Mouse (Mus musculus) megakaryocyte-erythroid progenitor cell, adult 5-6 weeks (primary cell): Measurements from ENCODE around the gene Krtap5-2. TPM values are rescaled to one million over a fixed set of nuclear protein-coding genes. Genes with fewer than 3 reads are reported as not detected.
"Not testable (repeated sequence)": the region's sequence is repeated elsewhere in the genome, so short reads cannot be mapped to it uniquely, and the experiment has no call there.

ENCODE experiments used
- ATAC-seq: replicated peaks from 2 replicates; pipeline ENCODE4 v1.8.0; 2016; ENCODE audit warnings: mild to moderate bottlenecking, inconsistent platforms; ENCODE audit not compliant: severe bottlenecking, poor library complexity, low FRiP score, low TSS enrichment
- total RNA-seq, 2 experiments: library from RNA; stranded (forward) in 1 of 2; stranded (reverse) in 1 of 2; fragments of 200-1000, 215-1000 nt in 1 of 2; fragments of >200 nt in 1 of 2; fragmentation: Nextera tagmentation in 1 of 2; gene quantifications; 2 replicates each; pipeline ENCODE4 v1.2.3; 2014 to 2017

Gene Krtap5-2
- total RNA-seq, 2 experiments from 2014 or later = not detected

DNA sequence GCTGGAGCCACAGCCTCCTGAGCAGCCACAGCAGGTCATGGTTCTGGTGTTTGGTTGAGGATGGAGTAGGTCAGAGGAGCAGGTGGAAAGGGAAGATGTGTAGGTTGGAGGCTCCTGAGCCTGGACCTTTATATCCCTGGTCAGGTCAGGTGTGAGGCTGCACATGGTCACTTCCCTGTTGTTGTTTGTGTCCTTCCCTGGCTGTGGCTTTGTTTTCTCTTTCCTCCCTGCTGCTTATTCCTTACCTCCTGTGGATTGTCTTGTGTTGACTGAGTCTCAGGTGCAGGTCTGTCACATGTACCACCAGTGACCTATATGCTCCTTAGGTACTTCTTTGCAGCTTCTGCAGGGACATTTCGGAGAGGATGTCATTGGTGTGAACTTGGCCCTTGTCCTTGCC lies 31.3 kb downstream of the Krtap5-2 start, which contains the start of gene Gm45337:
Gm45337 (minus strand) TSS at position 101 of the 400 bp plus-strand sequence.
- no peak for ATAC-seq

DNA sequence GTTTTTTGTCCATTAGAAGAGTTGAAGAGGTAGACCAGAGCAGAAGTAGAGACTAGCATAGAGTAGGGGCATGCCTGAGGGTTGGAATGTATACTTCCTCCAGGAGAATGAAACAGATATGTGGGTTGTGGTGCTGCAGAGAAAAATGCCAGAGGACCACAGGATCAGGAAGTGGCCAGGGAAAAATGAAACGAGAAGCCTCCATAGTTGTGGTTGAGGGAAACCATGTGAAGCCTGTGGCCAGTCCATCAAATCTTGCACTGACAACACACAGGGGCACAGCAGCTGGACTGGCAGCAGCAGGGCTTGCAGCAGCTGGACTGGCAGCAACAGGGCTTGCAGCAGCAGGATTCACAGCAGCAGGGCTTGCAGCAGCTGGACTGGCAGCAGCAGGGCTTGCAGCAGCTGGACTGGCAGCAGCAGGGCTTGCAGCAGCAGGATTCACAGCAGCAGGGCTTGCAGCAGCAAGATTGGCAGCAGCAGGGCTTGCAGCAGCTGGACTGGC lies 32.2 kb downstream of the Krtap5-2 start:
- not testable (repeated sequence) for ATAC-seq

DNA sequence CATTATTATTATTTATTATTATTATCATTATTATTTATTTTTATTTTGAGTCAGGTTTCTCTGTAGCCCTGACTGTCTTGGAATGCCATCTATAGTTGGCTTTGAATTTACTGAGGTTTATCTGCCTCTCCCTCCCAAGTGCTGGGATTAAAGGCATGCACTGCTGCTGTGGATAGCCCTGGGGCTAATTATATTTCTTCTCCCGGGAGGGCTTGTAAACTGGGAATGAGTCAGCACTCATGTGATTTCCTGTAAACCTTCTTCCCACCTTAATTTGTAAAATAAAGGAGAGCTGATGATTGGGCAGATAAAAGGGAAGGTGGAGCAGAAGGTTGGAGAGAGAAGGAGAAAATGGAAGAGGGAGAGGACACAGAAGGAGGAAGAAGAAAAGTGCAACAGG lies 35.1 kb downstream of the Krtap5-2 start:
- ATAC-seq = no peak

GRCm38 (mm10) chr7:142135934-142136333 lies 39.9 kb downstream of the Krtap5-2 start, which contains the start of gene Gm39115:
Gm39115 (minus strand) TSS chr7:142136034.
- ATAC-seq = not testable (repeated sequence)

- ATAC-seq = no peak
Observed at GRCm38 (mm10) chr7:142134206-142134995, 41.4 kb downstream of the Krtap5-2 start.

DNA sequence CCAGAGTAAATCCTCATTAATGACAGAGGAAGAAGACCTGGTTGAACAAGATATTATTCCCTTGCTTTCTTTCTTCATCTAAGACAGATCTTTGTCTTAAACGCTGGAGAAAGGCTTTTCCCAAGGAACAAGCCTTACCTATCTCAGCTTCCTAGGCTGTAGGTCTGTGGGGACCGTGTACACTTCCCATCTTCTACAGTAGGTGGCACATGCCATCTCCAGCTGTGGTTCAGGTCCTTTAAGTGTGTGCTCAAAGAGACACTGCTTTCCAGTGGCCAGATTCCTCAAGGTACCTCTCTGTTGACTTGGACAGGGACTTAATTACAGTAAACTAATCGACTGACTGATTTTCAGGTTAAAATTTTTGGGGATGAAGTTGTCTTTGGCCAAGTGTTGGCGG lies 47.0 kb downstream of the Krtap5-2 start:
- ATAC-seq = no peak

Other genes starting within 250 kb of the Krtap5-2 start
- not detected in 2 replicates for gene Brsk2, start 226.3 kb downstream of the Krtap5-2 start, total RNA-seq (2014; fragmentation: Nextera tagmentation)
- gene Brsk2, start 226.3 kb downstream of the Krtap5-2 start, total RNA-seq (2017) = 0.05 TPM in 1 of 2 replicates, not detected in the other
- 39.5 and 41.5 TPM in 2 replicates for gene Mob2, start 114.9 kb downstream of the Krtap5-2 start, total RNA-seq (2014; fragmentation: Nextera tagmentation)
- 36.2 and 37.3 TPM in 2 replicates for gene Mob2, start 114.9 kb downstream of the Krtap5-2 start, total RNA-seq (2017)
- 0.25 TPM in 1 of 2 replicates, not detected in the other for gene Dusp8, start 80.2 kb downstream of the Krtap5-2 start, total RNA-seq (2014; fragmentation: Nextera tagmentation)
- gene Dusp8, start 80.2 kb downstream of the Krtap5-2 start, total RNA-seq (2017) = 0.04 and 1.1 TPM in 2 replicates
- gene Gm45618, start 55.3 kb downstream of the Krtap5-2 start, total RNA-seq (2014; fragmentation: Nextera tagmentation) = not detected in 2 replicates
- gene Gm45618, start 55.3 kb downstream of the Krtap5-2 start, total RNA-seq (2017) = not detected in 2 replicates
- not detected in 2 replicates for gene Gm39115, start 40.0 kb downstream of the Krtap5-2 start, total RNA-seq (2014; fragmentation: Nextera tagmentation)
- gene Gm39115, start 40.0 kb downstream of the Krtap5-2 start, total RNA-seq (2017) = not detected in 2 replicates
- not detected in 2 replicates for gene Gm45337, start 31.4 kb downstream of the Krtap5-2 start, total RNA-seq (2014; fragmentation: Nextera tagmentation)
- not detected in 2 replicates for gene Gm45337, start 31.4 kb downstream of the Krtap5-2 start, total RNA-seq (2017)
- gene Gm29735, start 18.9 kb downstream of the Krtap5-2 start, total RNA-seq (2014; fragmentation: Nextera tagmentation) = not detected in 2 replicates
- gene Gm29735, start 18.9 kb downstream of the Krtap5-2 start, total RNA-seq (2017) = not detected in 2 replicates
- not detected in 2 replicates for gene Gm4553, start 10.3 kb downstream of the Krtap5-2 start, total RNA-seq (2014; fragmentation: Nextera tagmentation)
- not detected in 2 replicates for gene Gm4553, start 10.3 kb downstream of the Krtap5-2 start, total RNA-seq (2017)
- not detected in 2 replicates for gene Gm10153, start 14.4 kb upstream of the Krtap5-2 start, total RNA-seq (2014; fragmentation: Nextera tagmentation)
- not detected in 2 replicates for gene Gm10153, start 14.4 kb upstream of the Krtap5-2 start, total RNA-seq (2017)
- not detected in 2 replicates for gene Krtap5-3, start 25.4 kb upstream of the Krtap5-2 start, total RNA-seq (2014; fragmentation: Nextera tagmentation)
- not detected in 2 replicates for gene Krtap5-3, start 25.4 kb upstream of the Krtap5-2 start, total RNA-seq (2017)
- not detected in 2 replicates for gene Gm7579, start 35.9 kb upstream of the Krtap5-2 start, total RNA-seq (2014; fragmentation: Nextera tagmentation)
- gene Gm7579, start 35.9 kb upstream of the Krtap5-2 start, total RNA-seq (2017) = not detected in 2 replicates
- not detected in 2 replicates for gene Krtap5-5, start 54.0 kb upstream of the Krtap5-2 start, total RNA-seq (2014; fragmentation: Nextera tagmentation)
- gene Krtap5-5, start 54.0 kb upstream of the Krtap5-2 start, total RNA-seq (2017) = not detected in 2 replicates
- not detected in 2 replicates for gene Gm40460, start 65.1 kb upstream of the Krtap5-2 start, total RNA-seq (2014; fragmentation: Nextera tagmentation)
- gene Gm40460, start 65.1 kb upstream of the Krtap5-2 start, total RNA-seq (2017) = not detected in 2 replicates
- not detected in 2 replicates for gene Gm2431, start 82.3 kb upstream of the Krtap5-2 start, total RNA-seq (2014; fragmentation: Nextera tagmentation)
- gene Gm2431, start 82.3 kb upstream of the Krtap5-2 start, total RNA-seq (2017) = not detected in 2 replicates
- gene Gm4559, start 98.4 kb upstream of the Krtap5-2 start, total RNA-seq (2014; fragmentation: Nextera tagmentation) = not detected in 2 replicates
- not detected in 2 replicates for gene Gm4559, start 98.4 kb upstream of the Krtap5-2 start, total RNA-seq (2017)
- not detected in 2 replicates for gene Krtap5-1, start 121.1 kb upstream of the Krtap5-2 start, total RNA-seq (2014; fragmentation: Nextera tagmentation)
- gene Krtap5-1, start 121.1 kb upstream of the Krtap5-2 start, total RNA-seq (2017) = not detected in 2 replicates
- not detected in 2 replicates for gene Krtap5-4, start 127.5 kb upstream of the Krtap5-2 start, total RNA-seq (2014; fragmentation: Nextera tagmentation)
- not detected in 2 replicates for gene Krtap5-4, start 127.5 kb upstream of the Krtap5-2 start, total RNA-seq (2017)
- 2.3 TPM in 1 of 2 replicates, not detected in the other for gene Ifitm10, start 197.7 kb upstream of the Krtap5-2 start, total RNA-seq (2014; fragmentation: Nextera tagmentation)
- gene Ifitm10, start 197.7 kb upstream of the Krtap5-2 start, total RNA-seq (2017) = not detected in 2 replicates
- gene Gm49369, start 206.7 kb upstream of the Krtap5-2 start, total RNA-seq (2014; fragmentation: Nextera tagmentation) = not detected in 2 replicates
- 32.8 TPM in 1 of 2 replicates, not detected in the other for gene Gm49369, start 206.7 kb upstream of the Krtap5-2 start, total RNA-seq (2017)
- gene Ctsd, start 212.0 kb upstream of the Krtap5-2 start, total RNA-seq (2014; fragmentation: Nextera tagmentation) = 129 and 174 TPM in 2 replicates
- 136 and 174 TPM in 2 replicates for gene Ctsd, start 212.0 kb upstream of the Krtap5-2 start, total RNA-seq (2017)